In the genomic region with DNA sequence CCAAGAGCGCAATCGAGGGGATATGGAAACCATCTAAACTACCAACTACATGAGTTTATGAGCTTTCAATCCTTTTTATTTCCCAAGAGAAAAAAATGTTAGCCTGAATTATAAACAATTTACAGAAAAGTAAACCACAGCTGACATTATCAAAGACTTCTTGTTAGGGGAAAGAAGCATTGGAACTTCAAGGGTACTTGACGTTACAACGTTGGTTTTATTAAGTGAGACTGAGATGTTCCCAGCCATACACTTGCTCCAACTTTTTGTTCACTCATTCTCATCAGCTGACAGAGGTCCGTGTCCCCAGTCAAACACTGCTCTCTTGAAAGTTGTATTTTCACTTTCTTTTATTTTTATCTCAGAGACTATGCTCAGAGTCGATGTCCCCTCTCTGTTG, we compare ENCODE assay signal across 22 mouse cellular contexts. TPM values are rescaled to one million over a fixed set of nuclear protein-coding genes. Genes with fewer than 3 reads are reported as not detected.
"Had no signal": no experiment of that assay in that cellular context is flagged by ENCODE, and none has a peak within 500 bp of the region (broad histone marks: within the 10 kb centered on the region; RNA-seq: fewer than 3 reads in every experiment).

No protein-coding gene starts in this region.

- H3K4me3 ChIP-seq: liver, embryonic 13.5 days; liver, embryonic 15.5 days; midbrain, embryonic 10.5 days; midbrain, embryonic 12.5 days; myocyte; neural tube, embryonic 13.5 days; neural tube, embryonic 15.5 days; stomach, embryonic 15.5 days had no signal

- H3K27me3 ChIP-seq: liver, embryonic 13.5 days; liver, embryonic 15.5 days; midbrain, embryonic 12.5 days; neural tube, embryonic 13.5 days; neural tube, embryonic 15.5 days; stomach, embryonic 15.5 days had no signal

- H3K4me2 ChIP-seq: liver, embryonic 11.5 days; liver, embryonic 13.5 days; liver, embryonic 15.5 days; midbrain, embryonic 12.5 days; neural tube, embryonic 13.5 days; neural tube, embryonic 15.5 days; stomach, embryonic 15.5 days had no signal

- H3K9me3 ChIP-seq: liver, embryonic 13.5 days; liver, embryonic 15.5 days; midbrain, embryonic 10.5 days; midbrain, embryonic 12.5 days; neural tube, embryonic 13.5 days; neural tube, embryonic 15.5 days; stomach, embryonic 15.5 days had no signal

- H3K36me3 ChIP-seq: liver, embryonic 13.5 days; liver, embryonic 15.5 days; midbrain, embryonic 10.5 days; midbrain, embryonic 12.5 days had no signal

- H3K9ac ChIP-seq: liver, embryonic 13.5 days; liver, embryonic 15.5 days; liver, postnatal 0 days; midbrain, embryonic 12.5 days; neural tube, embryonic 13.5 days; neural tube, embryonic 15.5 days; stomach, embryonic 15.5 days had no signal

- ATAC-seq: liver, postnatal 0 days; midbrain, embryonic 16.5 days had no signal

- DNase-seq: liver; liver, embryonic 13.5 days; liver, postnatal 0 days; midbrain, embryonic 14.5 days; retina, postnatal 1 day; right cerebral cortex, adult 18-20 months; right cerebral cortex, postnatal 25 days; right cerebral cortex, postnatal 4 days; thymus, adult 2 months; thymus, postnatal 25 days; thymus, postnatal 4 days had no signal

- H3K4me1 ChIP-seq: liver, embryonic 13.5 days; liver, embryonic 15.5 days had no signal

- H3K27ac ChIP-seq: liver, embryonic 13.5 days; liver, embryonic 15.5 days; midbrain, embryonic 10.5 days; midbrain, embryonic 12.5 days; neural tube, embryonic 13.5 days; neural tube, embryonic 15.5 days; stomach, embryonic 15.5 days; stomach, postnatal 0 days had no signal

RNA-seq across cellular contexts. Expression of gene Gucy1b1, which starts 30.8 kb away (rescaled TPM):
- total RNA-seq: megakaryocyte, adult 5-6 weeks had no signal
- polyA plus RNA-seq: myocyte had no signal
